Mouse (Mus musculus) retina, embryonic 14.5 days (tissue): Measurements from ENCODE around the gene Kansl1.

Experiments used
- DNase-seq: peaks from one replicate; pipeline ENCODE4 v3.0.0-alpha.2; 2015; ENCODE audit warnings: low spot score

Kansl1 gene

DNA sequence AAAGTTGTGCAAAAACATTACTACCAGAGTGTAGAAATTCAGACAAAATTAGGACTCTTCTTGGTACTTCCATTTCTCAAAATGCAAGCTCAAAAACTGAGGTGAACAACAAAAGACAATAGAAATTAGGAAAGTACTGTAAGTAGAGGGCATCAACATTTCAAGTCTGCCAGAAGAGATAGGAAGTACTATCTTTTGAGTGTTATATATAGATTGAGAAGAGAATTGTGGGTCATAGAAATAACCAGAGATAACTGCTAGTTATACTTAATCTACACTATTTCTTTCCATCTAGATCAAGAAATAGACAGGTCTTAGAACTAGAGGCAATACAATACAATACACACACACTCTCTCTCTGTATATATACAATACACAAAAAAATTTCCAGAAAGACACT, 30.2 kb downstream of the Kansl1 start:
- no peak for DNase-seq

- DNase-seq, result no peak
Measured at GRCm38 (mm10) chr11:104436394-104436954, 32.2 kb downstream of the Kansl1 start.

- DNase-seq, result no peak
Measured at GRCm38 (mm10) chr11:104435753-104436152, 32.9 kb downstream of the Kansl1 start.

DNA sequence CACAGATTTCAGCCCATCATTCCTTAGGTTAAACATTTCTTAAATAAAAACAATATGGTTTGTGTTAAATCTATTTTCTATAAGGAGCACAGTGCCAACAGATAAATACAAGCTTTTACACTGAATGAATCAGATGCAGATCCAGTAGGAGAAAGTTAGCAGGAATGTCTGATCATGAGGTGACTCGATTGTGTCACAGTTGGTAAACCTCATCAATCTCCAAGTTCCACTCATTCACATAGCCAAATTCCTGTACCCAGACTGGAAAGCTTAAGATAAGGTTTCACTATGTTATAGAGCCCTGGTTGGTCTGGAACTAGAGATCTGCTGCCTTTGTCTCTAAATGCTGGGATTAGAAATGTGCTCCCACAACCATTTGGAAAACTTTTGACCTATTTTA, 33.5 kb downstream of the Kansl1 start:
- no peak for DNase-seq

DNA sequence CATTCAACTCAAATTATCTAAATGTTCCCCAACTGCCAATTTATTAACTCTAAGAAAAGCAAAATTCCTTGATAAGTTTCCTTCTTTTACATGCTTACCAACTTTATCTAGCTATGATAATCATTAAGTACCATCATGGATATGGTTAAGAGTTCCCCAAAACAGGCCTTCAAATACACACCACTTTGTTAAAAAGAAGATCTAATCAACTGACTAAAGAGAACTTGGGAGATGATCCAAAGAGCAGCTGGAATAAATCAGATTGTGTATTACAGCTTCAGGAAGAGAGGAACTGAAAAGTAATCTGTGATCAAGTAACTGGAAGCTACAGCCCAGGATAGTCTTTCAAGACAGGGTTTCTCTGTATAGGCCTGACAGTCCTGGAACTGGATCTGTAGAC, 36.4 kb downstream of the Kansl1 start:
- no peak for DNase-seq

GRCm38 (mm10) chr11:104431807-104432206, 36.9 kb downstream of the Kansl1 start:
- no peak for DNase-seq

- no peak for DNase-seq
Measured at GRCm38 (mm10) chr11:104424727-104425416, 43.8 kb downstream of the Kansl1 start.

- no peak for DNase-seq
Measured at GRCm38 (mm10) chr11:104412254-104412653, 56.4 kb downstream of the Kansl1 start.

DNA sequence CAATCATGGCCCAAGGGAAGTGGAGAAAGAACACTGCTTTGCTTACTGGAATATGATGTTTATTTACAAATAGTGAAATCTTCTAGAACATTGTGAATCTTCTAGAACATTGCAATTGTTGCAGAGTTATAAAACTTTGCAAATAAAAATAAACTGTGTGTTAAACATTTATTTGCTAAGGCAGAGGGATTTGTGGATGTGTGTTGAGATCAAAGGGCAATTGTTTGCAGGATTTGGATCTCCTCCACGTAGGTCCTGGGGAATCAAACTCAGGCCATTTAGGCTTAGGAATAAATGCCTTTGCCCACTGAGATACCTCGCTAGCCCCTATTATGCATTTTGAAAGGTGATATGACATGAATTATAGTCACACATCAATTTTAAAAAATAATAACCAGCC, 61.3 kb downstream of the Kansl1 start:
- DNase-seq, result no peak

- DNase-seq, result no peak
Measured at GRCm38 (mm10) chr11:104400961-104401360, 67.7 kb downstream of the Kansl1 start.

DNA sequence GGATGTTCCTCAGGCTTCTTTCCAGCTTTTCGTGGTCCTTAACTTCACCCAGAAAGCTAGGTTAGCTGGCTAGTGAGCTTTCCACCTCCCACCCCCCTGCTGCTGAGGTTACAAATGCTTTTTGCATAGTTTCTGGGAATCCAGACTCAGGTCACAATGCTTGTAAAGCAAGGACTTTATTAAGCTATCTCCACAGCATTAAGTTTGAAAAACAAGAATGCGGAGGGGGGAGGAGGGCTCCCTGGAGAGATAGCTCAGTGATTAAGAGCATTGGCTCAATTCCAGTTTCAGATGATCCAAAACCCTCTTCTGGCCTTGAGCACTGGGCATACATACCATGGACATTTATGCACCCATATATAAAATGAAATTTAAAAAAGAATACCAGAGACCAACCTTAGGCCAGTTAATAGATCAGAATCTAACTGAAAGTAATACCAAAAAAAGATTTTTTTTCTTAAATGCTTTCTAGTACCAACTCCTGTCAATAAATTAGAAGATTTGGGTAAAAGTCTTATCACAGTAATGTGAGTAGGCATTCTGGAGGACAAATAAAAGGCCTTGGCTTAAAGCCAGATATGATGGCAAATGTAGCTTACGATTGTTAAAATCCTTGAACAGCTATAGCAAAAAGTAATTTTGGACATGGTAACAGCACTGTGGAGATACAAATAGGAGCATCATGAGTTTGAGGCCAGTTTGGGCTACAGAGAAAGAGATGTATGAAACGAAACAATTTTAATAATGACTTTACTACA, 69.0 kb downstream of the Kansl1 start:
- no peak for DNase-seq

DNA sequence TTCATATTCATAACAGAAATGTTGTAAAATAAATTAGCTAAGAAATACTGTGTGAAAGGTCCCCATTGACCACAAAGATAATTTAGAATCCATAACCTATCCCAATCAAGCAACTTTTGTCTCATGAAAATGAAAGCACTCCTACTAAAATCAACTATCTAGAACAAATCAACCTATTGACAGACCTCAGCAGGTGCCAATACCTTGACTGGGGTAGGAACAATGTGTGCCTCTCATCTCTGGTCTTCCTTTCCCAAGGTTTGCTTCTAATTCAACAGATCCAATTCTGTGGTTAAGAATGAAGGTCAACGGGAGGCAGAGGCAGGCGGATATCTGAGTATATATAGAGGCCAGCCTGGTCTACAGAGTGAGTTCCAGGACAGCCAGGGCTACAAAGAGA, 73.0 kb downstream of the Kansl1 start:
- DNase-seq, result no peak

DNA sequence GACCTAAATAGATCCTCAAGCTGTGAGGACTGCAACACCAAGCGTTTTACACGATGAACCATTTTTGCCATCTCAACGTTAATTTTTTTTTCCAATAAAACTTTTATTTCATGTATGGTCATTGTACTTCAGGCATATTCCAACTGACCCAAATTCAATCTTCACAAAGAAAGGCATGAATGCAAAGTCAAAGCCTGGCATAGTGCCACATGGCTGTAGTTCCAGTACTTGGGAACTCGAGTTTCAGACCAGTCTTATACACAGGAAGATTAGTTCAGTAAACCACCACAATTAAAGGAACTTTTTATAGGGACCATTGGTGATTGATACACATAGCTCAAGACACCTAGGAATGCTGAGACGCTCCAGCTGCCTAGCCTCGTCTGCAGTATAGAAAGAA, 75.5 kb downstream of the Kansl1 start:
- no peak for DNase-seq

- no peak for DNase-seq
Measured at GRCm38 (mm10) chr11:104392153-104392552, 76.5 kb downstream of the Kansl1 start.

DNA sequence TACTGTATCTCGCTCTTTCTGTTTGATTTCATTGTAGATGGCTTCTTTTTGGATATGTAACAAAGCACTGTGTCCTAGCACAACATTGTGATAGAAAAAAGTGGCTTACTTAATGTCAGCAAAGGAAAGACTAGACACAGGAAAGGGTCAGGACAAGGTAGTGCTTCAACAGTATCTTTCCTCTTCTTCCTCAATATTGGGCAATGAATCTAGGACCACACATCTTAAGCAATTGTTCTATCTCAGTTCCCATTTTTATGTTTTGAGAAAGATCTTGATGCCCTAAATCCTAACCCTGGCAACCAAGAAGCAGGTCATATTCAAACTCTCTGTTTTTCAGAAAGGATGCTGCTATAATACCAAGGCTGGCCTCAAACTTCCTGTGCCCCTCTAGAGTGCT, 81.4 kb downstream of the Kansl1 start:
- no peak for DNase-seq

DNA sequence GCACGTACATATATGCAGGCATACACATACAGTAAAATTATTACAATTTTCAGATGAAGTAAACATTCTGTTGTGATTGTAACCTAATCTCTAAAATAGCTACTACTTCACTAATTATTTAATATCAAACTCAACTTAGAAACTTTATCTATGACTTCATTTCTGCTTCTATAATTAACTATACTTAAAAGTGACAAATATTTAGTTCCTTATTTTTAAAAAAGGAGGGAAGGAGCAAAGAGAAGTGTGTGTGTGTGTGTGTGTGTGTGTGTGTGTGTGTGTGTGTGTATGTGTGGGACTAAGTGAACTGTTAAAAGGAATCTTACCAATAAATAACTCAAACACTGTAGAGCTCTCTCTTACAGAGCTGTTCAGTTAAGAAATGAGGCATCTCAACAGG, 82.1 kb downstream of the Kansl1 start:
- DNase-seq, result no peak

GRCm38 (mm10) chr11:104383167-104383810, 85.4 kb downstream of the Kansl1 start:
- no peak for DNase-seq

GRCm38 (mm10) chr11:104381887-104382286, 86.8 kb downstream of the Kansl1 start:
- DNase-seq, result no peak

GRCm38 (mm10) chr11:104379635-104380034, 89.0 kb downstream of the Kansl1 start:
- no peak for DNase-seq

DNA sequence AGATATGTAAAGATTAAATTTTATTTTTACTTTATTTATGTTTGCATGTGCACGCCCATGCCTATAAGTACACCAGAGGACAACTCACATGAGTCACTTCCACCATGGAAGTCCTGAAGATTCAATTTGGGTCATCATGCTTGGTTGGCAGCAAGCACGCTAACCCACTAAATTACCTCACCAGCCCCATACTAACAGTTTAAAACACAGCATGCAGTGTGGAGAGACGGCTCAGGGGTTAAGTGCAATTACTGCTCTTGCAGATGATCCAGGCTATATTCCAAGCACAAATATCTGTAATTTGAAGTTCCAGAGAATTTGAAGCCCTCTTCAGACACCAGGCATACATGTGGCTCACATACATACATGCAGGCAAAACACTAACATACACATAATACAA, 92.4 kb downstream of the Kansl1 start:
- DNase-seq, result peak; percentile 32

DNA sequence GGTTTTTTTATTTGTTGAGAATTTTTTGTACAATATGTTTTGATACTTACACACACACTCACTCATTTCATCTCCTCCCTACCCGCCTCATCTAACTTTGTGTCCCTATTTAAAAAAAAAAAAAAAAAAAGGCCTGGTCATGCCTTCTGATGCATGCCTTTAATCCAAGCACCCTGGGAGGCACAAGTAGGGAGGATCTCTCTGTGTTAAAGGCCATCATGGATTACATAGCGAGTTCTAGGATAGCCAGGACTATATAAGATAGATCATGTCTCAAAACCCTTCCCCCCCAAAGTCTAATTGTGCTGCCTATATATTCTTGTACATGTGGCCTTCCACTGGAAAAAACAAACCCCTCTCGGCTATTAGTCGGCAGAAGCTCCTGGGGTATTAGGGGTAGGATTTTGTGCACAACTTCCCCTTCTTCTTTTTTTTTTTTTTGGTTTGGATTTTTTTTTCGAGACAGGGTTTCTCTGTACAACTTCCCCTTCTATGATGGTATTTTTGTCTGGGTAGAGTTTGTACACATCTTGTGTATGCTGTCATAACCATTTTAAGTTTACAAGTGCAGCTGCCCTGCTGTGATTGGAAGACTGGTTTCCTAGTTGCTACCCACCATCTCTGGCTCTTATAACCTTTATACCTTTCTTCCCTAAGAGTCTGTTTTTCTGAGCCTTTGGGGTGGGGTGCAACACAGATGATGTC, 101.0 kb downstream of the Kansl1 start:
- no peak for DNase-seq
